Mouse (Mus musculus) thymus, postnatal 36 days (tissue): ENCODE data around the gene Clrn3.
A peak's percentile ranks its signal among the peaks of the same experiment; 100 is the strongest.
"Not testable (repeated sequence)": the region's sequence is repeated elsewhere in the genome, so short reads cannot be mapped to it uniquely, and the experiment has no call there.

Source experiments
- DNase-seq, 2 experiments: peaks; one replicate each; pipeline ENCODE4 v3.0.0; 2022; ENCODE audit warnings: mixed read lengths in 2 of 2

Clrn3 gene

DNA sequence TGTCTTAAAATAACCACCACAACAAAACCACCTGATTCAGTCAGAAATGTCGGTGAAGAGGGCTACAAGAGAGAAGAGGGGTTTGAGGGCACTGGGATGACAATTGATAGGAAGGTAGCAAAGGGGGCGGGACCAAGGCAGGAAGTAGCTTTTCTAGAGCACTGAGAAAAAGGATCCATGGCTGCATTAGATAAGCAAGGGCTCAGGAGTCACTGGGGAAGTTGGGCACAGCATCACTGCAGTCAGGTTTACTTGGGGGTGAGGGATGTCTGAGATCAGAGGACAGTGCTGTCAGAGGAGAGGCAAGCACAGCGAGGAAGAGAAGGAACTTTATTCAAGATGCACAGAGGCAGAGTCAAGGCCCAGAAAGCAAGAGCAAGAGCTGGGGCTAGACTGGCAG, 7.5 kb upstream of the Clrn3 start:
- no peak for DNase-seq

DNA sequence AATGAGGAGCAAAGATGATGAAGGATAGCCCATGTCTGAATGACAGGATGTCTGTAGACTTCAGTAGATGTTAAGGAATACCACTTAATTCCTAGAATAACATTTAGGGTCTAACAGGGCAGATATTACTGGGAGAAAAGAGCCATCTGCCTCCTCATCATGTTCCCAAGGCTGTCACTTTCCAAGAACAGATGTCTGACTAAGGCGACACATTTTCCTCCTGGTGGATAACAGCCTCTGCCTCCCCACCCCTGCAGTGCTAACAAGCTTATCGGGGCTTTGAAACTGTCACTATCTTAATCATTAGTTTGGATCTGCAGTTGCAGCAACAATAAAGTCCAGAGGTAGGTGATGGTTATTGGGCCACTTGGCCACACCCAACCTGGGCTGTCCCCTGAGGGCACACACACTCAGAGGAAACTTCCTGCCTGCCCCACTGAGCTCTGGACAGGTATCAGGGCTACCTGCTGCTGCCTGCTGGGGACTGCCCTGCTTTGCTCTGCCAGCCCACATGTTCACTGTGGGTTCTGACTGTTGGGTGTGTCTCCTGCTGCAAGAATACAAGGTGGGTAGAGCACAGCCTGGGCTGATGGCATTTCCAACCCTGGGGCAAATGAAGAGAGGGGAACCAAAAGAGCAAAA, 6.2 kb upstream of the Clrn3 start:
- DNase-seq = no peak

GRCm38 (mm10) chr7:135529068-135529467, 614 bp upstream of the Clrn3 start:
- no peak for DNase-seq

- no peak for DNase-seq
Measured at GRCm38 (mm10) chr7:135527169-135527568, 1.3 kb downstream of the Clrn3 start.

GRCm38 (mm10) chr7:135526574-135527152, 1.8 kb downstream of the Clrn3 start:
- no peak for DNase-seq

GRCm38 (mm10) chr7:135524424-135524967, 4.0 kb downstream of the Clrn3 start:
- no peak for DNase-seq

- no peak for DNase-seq
Measured at GRCm38 (mm10) chr7:135523981-135524380, 4.5 kb downstream of the Clrn3 start.

DNA sequence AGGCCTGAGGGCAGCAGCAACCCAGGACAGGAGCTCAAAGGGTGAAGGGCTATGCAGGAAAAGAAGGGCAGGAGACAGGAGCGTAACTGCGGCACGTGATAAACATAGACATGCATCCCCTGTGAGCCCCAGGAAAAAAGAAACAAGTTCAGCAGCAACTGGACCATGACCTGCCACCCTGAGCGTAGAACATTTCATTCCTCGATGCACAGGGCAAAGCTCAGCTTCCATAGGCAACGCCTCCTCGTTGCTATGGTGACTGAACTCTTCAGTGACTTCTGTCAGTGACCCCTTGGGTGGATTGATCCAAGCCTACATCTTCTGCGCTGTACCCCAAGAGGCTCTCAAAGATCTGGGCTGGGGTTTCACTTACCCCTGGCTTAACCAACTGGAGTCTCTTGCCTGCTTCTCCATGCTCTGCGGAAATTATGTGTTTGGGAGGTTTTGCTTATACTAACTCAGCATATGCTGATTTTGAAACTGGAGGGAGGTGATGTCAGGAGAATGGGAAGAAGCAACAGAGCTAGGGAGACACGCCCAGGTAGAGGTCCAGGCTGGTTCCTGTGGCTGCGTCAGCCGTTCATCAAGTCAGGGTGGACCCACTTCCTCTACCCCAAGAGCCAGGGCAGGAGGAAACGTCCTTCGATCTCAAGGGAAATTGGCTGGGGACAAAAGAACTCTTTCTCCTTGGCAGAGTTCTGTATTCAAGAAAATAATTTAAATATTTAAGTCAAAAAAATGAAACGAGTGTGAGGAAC, 6.5 kb downstream of the Clrn3 start:
- no peak for DNase-seq

DNA sequence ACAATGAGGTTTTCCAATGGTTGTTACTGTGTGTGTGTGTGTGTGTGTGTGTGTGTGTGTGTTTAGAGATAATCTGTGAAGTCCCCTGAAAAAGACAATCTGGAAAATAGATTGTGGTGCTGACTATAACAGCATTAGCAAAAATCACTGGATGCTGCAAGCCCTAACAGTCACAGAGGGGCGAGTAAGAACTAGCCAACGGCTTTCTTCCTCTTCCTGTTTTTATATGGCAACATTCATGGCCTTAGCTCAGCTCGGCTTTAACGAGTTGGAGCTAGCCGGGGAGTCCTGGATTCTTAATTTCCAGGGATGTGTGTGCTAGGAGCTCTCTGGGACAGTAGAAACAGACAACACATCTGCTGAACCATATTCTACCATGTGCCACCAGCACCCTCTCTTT, 8.2 kb downstream of the Clrn3 start:
- DNase-seq = no peak

DNA sequence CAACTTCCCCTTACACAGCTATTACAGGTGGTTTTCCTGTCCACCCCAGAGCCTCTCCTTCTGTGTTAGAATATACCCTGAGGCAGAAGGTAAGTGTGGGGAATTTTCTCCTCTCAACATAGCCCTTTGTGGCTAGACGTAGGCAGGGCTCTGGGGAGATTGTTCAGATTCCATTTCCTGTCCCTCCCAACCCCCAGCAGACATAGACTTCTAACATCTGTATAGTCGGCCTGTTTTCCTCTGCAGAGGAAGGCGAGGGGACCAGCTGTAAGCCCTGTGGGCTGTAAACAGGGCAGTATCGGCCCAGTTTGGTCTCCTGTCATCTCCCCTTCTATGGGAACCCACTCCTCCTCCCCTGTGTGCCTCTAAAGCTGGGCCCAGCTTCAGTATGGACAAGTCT, 11.3 kb downstream of the Clrn3 start:
- peak; percentile 19 to 22 for DNase-seq

DNA sequence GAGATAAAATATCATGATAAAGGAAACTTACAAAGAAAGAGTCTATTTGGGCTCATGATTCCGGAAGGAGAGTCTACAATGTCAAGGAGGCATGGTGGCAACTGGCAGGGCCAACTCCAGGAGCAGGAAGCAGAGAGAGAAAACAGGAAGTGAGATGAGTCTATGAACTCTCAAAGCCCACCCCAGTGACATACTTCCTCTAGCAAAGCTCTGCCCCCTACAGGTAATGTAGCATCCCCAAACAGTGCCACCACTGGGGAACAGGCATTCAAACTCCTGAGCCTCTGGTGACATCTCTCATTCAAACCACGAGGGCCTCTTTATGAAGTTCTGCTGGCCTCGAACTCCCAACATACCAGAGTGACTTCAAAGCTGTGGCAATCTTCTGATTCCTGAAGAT, 16.7 kb downstream of the Clrn3 start:
- no peak for DNase-seq

DNA sequence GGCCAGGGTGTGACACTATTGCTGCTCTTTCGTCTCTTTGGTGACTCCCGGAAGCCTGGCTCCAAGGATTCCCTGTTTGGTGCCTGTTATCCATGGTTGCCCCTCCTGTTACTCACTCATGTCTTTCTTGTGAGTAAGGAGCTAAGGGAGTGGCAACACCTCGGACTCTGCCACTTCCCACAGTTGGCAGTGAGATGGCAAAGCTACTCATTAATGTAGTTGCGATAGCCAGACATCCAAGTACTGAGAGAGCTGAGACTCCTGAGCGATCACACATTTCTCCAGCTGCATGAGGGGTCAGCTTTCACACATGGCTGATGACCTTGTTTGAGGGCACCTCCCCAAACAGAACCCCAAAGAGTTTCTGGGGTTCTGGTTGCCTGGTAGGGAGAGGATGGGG, 18.0 kb downstream of the Clrn3 start:
- DNase-seq = no peak

GRCm38 (mm10) chr7:135509272-135509671, 19.2 kb downstream of the Clrn3 start:
- no peak for DNase-seq

GRCm38 (mm10) chr7:135508602-135509001, 19.9 kb downstream of the Clrn3 start:
- DNase-seq = no peak

GRCm38 (mm10) chr7:135506506-135506905, 21.9 kb downstream of the Clrn3 start:
- not testable (repeated sequence) for DNase-seq

GRCm38 (mm10) chr7:135499403-135499802, 29.1 kb downstream of the Clrn3 start:
- no peak for DNase-seq

DNA sequence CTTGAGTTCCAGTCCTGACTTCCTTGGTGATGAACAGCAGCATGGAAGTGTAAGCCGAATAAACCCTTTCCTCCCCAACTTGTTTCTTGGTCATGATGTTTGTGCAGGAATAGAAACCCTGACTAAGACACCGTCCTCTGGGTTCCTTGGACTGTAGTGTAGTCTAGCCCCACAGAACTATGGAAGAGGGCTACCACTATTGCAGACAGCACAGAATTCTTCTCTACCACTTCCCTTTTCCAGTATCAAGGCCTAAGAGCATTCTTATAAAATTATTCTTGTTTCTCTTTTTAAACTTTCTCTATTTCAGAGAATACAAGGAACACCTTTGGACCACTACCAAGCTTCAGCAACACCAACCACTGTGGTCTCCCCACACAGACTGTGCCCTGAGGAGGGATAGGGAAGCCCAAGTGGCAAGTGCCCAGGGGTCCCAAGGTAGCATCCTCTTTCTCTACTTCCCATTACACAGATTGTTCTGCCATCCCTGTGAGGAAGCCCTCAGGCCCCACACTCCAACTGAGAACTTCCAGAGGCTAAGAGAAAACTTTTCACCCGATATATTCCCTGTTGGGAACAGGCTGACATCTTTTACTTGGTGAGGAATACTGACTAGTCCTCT, 29.8 kb downstream of the Clrn3 start:
- no peak for DNase-seq

DNA sequence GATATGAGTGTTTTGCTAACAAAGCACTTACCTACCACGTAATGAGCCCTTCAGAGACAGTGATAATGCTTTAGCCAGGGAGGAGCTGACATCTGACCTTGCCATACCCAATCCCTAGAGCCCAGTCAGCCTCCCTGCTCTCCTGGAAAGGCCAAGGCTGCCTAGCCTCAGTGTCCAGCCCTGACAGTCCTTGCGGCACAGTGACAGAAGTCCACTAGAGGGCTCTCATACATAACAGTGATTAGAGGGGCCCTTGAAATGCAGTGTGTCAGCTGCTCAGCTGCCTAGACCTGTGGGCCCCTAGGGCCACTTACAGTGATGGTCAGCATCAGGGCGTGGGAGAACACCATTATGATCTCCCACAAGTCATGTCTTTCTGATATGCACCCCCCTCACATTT, 33.2 kb downstream of the Clrn3 start:
- no peak for DNase-seq

GRCm38 (mm10) chr7:135490500-135490886, 38.0 kb downstream of the Clrn3 start:
- no peak for DNase-seq

GRCm38 (mm10) chr7:135489724-135490499, 38.5 kb downstream of the Clrn3 start:
- DNase-seq = no peak

DNA sequence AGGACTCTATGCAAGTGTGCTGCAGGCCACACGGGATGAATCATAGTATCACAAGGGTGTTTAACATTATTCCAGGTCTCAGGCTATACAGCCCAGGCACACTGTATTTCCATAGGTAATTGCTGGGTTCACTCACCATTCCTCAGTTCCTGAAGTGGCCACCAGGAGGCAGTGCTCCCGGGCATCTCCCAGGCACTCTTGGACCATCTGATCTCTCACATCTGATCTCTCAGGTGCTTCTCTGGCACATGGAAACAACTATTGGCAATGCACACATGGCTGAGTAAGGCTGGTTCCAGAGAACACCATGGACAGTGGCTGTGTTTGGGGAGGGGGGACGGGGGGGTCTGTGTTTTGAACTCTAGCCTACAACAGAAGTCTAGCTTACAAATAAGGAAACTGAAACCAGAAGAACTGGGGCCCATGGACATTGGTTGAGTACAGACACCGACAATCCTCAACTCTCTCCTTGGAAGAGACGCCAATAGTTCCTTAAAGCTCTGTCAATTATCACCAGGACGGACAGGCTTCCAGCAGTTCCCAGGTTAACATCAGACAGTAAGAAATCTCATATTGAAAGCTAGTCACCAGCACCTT, 40.1 kb downstream of the Clrn3 start:
- DNase-seq = peak; percentile 37 to 38

GRCm38 (mm10) chr7:135487423-135487822, 41.0 kb downstream of the Clrn3 start:
- DNase-seq = peak; percentile 50 to 66
